Comparison of ENCODE assay signal across 8 mouse cellular contexts in genomic region chr14:21891581-21892340, GRCm38 (mm10). TPM values are rescaled to one million over a fixed set of nuclear protein-coding genes. Genes with fewer than 3 reads are reported as not detected.
DNase-seq lines count a peak whose midpoint lies in the region; ATAC-seq and TF ChIP-seq lines count a peak whose summit lies in the region.

No protein-coding gene starts in this region.

- H3K36me3 ChIP-seq in heart, embryonic 16.5 days (ENCODE audit: control insufficient read depth, insufficient read depth) = no peaks in the 10 kb centered on the region
- H3K36me3 ChIP-seq in lung, embryonic 14.5 days (ENCODE audit: insufficient read depth) = no peaks in the 10 kb centered on the region
- no peaks in the 10 kb centered on the region for H3K36me3 ChIP-seq in stomach, embryonic 14.5 days (ENCODE audit: control insufficient read depth, insufficient read depth, low read length)

- H3K9ac ChIP-seq in heart, embryonic 16.5 days (ENCODE audit: low read length) = peak overlapping the region; percentile 18
- no peak overlapping the region for H3K9ac ChIP-seq in lung, embryonic 14.5 days
- H3K9ac ChIP-seq in stomach, embryonic 14.5 days (replicated peaks; ENCODE audit: low read depth, low read length) = no peak overlapping the region

- peak; percentile 10 to 11 for DNase-seq in lung, adult 18-20 months
- DNase-seq in lung, adult 2 months = no peak
- peak; percentile 87 for DNase-seq in lung, embryonic 14.5 days
- DNase-seq in c-Kit-positive CD71-positive TER-119-positive erythroid progenitor cells, embryonic 14.5 days (ENCODE audit: low spot score) = no peak
- no peak for DNase-seq in thymus, postnatal 10 days (ENCODE audit: low spot score in 2 of 2)
- no peak for DNase-seq in thymus, postnatal 14 days

- peak overlapping the region; percentile 50 for H3K4me2 ChIP-seq in heart, embryonic 16.5 days (ENCODE audit: low read depth, low read length)
- peak overlapping the region; percentile 40 for H3K4me2 ChIP-seq in lung, embryonic 14.5 days
- 0 out of 2 replicates have a peak overlapping the region, but pooled peaks have one; percentile 15 for H3K4me2 ChIP-seq in stomach, embryonic 14.5 days (replicated peaks; ENCODE audit: low read depth, low read length)

- TF ChIP-seq POLR2A in lung, adult 2 months (IDR thresholded peaks at IDR 0.05; ENCODE audit: borderline replicate concordance, extremely low read depth, low read depth, low read length) = no peak

- ATAC-seq in heart, embryonic 16.5 days (replicated peaks; ENCODE audit: extremely low read depth, insufficient read depth, low FRiP score) = peak; percentile 65; the same call in 1 of the 2 replicates
- peak; percentile 93 for ATAC-seq in lung, embryonic 14.5 days (ENCODE audit: insufficient read depth)
- ATAC-seq in stomach, embryonic 14.5 days (ENCODE audit: insufficient number of reproducible peaks, insufficient read depth, low FRiP score, low read depth) = peak; percentile 85; the same call in 1 of the 2 replicates

- peaks cover 2% of the 10 kb centered on the region; the same call in 1 of the 2 replicates for H3K9me3 ChIP-seq in heart, embryonic 16.5 days (replicated peaks; ENCODE audit: control insufficient read depth, low read length)
- H3K9me3 ChIP-seq in lung, embryonic 14.5 days (ENCODE audit: low read depth, low read length) = no peaks in the 10 kb centered on the region
- no peaks in the 10 kb centered on the region for H3K9me3 ChIP-seq in stomach, embryonic 14.5 days (ENCODE audit: control insufficient read depth, low read depth, low read length)

- no peaks in the 10 kb centered on the region for H3K4me1 ChIP-seq in lung, adult 2 months (ENCODE audit: control insufficient read depth, insufficient read depth, low read length)
- peaks cover 8% of the 10 kb centered on the region for H3K4me1 ChIP-seq in heart, embryonic 16.5 days (ENCODE audit: control insufficient read depth, insufficient read depth, low read length)
- 0 out of 2 replicates have a peak, but pooled peaks cover 11% of the 10 kb centered on the region for H3K4me1 ChIP-seq in lung, embryonic 14.5 days (ENCODE audit: insufficient read depth)
- no peaks in the 10 kb centered on the region; the same call in 1 of the 2 replicates for H3K4me1 ChIP-seq in stomach, embryonic 14.5 days (ENCODE audit: control insufficient read depth, insufficient read depth, low read length)

- H3K27ac ChIP-seq in heart, embryonic 16.5 days (ENCODE audit: low read length) = peak overlapping the region; percentile 30; the same call in 1 of the 2 replicates
- H3K27ac ChIP-seq in lung, embryonic 14.5 days (ENCODE audit: low read depth) = peak overlapping the region; percentile 63; the same call in 1 of the 2 replicates
- H3K27ac ChIP-seq in stomach, embryonic 14.5 days (ENCODE audit: low read length) = peak overlapping the region; percentile 78

- 33% methylated on average over 15 of the region's 15 CpGs for WGBS in lung, adult 2 months
- WGBS in heart, embryonic 16.5 days = 17% methylated on average over 15 of the region's 15 CpGs
- WGBS in lung, embryonic 14.5 days = 4% methylated on average over 15 of the region's 15 CpGs
- 3% methylated on average over 15 of the region's 15 CpGs for WGBS in stomach, embryonic 14.5 days

- H3K27me3 ChIP-seq in heart, embryonic 16.5 days (ENCODE audit: control insufficient read depth, insufficient read depth, low read length) = no peaks in the 10 kb centered on the region
- H3K27me3 ChIP-seq in lung, embryonic 14.5 days (ENCODE audit: insufficient read depth, low read length) = no peaks in the 10 kb centered on the region
- H3K27me3 ChIP-seq in stomach, embryonic 14.5 days (ENCODE audit: control insufficient read depth, insufficient read depth, low read length) = no peaks in the 10 kb centered on the region

- no peak overlapping the region for H3K4me3 ChIP-seq in lung, adult 2 months (replicated peaks; ENCODE audit: extremely low read depth, low read depth, low read length)
- H3K4me3 ChIP-seq in heart, embryonic 16.5 days (ENCODE audit: low read length) = no peak overlapping the region
- H3K4me3 ChIP-seq in lung, embryonic 14.5 days (ENCODE audit: low read depth, low read length) = no peak overlapping the region
- no peak overlapping the region for H3K4me3 ChIP-seq in stomach, embryonic 14.5 days (ENCODE audit: low read depth, low read length)

- TF ChIP-seq CTCF in lung, adult 2 months (IDR thresholded peaks at IDR 0.05; ENCODE audit: insufficient read depth, low read length) = no peak
- TF ChIP-seq CTCF in lung, embryonic 14.5 days (IDR thresholded peaks at IDR 0.05; ENCODE audit: low read depth) = no peak

RNA-seq across cellular contexts. Expression of gene Comtd1, which starts 43.0 kb away (rescaled TPM):
- 12.7 and 13.9 TPM in 2 replicates for polyA plus RNA-seq in lung, adult 2 months (2012; rRNA removed)
- polyA plus RNA-seq in heart, embryonic 16.5 days (2015; fragmentation: Nextera tagmentation; extraction: Ambion mirVana) = 42.8 and 44.4 TPM in 2 replicates
- polyA plus RNA-seq in lung, embryonic 14.5 days (2014; fragmentation: Nextera tagmentation; extraction: Ambion mirVana) = 15.4 and 17.0 TPM in 2 replicates
- 25.8 and 29.8 TPM in 2 replicates for polyA plus RNA-seq in stomach, embryonic 14.5 days (2014; fragmentation: Nextera tagmentation; extraction: Ambion mirVana)

Comparison
In these comparisons a context has a peak if more than half of its experiments do, and no peak if none do; other contexts are left out.
1. DNase-seq: peak in lung, adult 18-20 months (2 of 2) and lung, embryonic 14.5 days (single experiment); none in lung, adult 2 months (single experiment), c-Kit-positive CD71-positive TER-119-positive erythroid progenitor cells, embryonic 14.5 days (single experiment), thymus, postnatal 10 days (0 of 2) and thymus, postnatal 14 days (single experiment).
2. Peak in every context shown above with its lines, with median percentiles within 50 percentile points of each other: ATAC-seq, H3K27ac ChIP-seq and H3K4me2 ChIP-seq.